Mouse (Mus musculus): ENCODE measurements around the gene Mast4. TPM values are rescaled to one million over a fixed set of nuclear protein-coding genes. Genes with fewer than 3 reads are reported as not detected.

Mast4 gene
- polyA plus RNA-seq, 1 experiment from 2014 or later = 24.7 TPM

- H3K27ac ChIP-seq = no peak overlapping the region
- H3K4me1 ChIP-seq = peaks cover 21% of the 10 kb centered on the region
- H3K27me3 ChIP-seq = no peaks in the 10 kb centered on the region
- H3K9me3 ChIP-seq (replicated peaks) = peaks cover under 1% of the 10 kb centered on the region; the same call in 1 of the 2 replicates
- no peak overlapping the region for H3K4me2 ChIP-seq
- no peaks in the 10 kb centered on the region for H3K36me3 ChIP-seq
- H3K9ac ChIP-seq = no peak overlapping the region
- WGBS = 33% methylated on average over 11 of the region's 11 CpGs
- no peak overlapping the region for H3K4me3 ChIP-seq (replicated peaks)
- peak; percentile 69 for ATAC-seq (replicated peaks; ENCODE audit: low FRiP score)
Measured at GRCm38 (mm10) chr13:102989616-102990015, 344.7 kb downstream of the Mast4 start.

- ATAC-seq (replicated peaks; ENCODE audit: low FRiP score) = no peak
- no peak overlapping the region for H3K4me3 ChIP-seq (replicated peaks)
- 85% methylated on average over 4 of the region's 4 CpGs for WGBS
- peaks cover 21% of the 10 kb centered on the region for H3K4me1 ChIP-seq
- peaks cover 4% of the 10 kb centered on the region; the same call in 1 of the 2 replicates for H3K9me3 ChIP-seq (replicated peaks)
- H3K9ac ChIP-seq = no peak overlapping the region
- no peak overlapping the region for H3K27ac ChIP-seq
- no peaks in the 10 kb centered on the region for H3K27me3 ChIP-seq
- no peak overlapping the region for H3K4me2 ChIP-seq
- H3K36me3 ChIP-seq = no peaks in the 10 kb centered on the region
Measured at GRCm38 (mm10) chr13:102988976-102989375, 345.3 kb downstream of the Mast4 start.

DNA sequence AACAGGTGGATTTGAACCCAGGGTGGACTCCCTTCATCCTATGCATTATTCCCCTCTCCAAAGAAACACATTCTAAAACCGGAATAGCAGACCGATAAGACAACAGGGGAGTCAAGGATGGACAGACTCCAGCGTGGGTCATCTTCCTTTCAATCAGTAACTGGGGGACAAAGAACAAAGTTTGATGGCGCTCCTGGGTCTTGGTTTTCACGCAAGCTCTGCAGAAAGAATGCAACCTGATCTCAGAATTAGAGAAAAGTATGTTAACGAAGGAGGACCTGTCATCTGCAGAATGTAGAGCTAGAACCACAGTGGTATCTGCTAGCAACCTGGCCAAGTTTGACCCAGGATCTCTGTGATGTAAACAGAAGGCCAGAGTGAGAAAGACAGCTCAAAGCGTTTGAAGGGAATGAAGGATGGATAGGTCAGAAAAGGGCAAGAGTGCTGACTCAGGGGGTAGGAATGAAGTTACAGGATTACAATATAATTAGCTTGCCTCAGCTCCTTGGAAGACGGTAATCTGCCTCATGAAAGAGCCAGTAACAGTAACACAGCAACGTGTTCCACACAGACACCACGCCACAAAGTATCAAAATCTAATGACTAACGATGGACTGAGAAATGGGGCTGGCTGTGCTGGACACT, 345.9 kb downstream of the Mast4 start:
- no peak overlapping the region for H3K4me2 ChIP-seq
- no peak for ATAC-seq (replicated peaks; ENCODE audit: low FRiP score)
- WGBS = 62% methylated on average over 11 of the region's 11 CpGs
- H3K36me3 ChIP-seq = no peaks in the 10 kb centered on the region
- no peak overlapping the region for H3K9ac ChIP-seq
- no peak overlapping the region for H3K4me3 ChIP-seq (replicated peaks)
- peaks cover 21% of the 10 kb centered on the region for H3K4me1 ChIP-seq
- H3K9me3 ChIP-seq (replicated peaks) = peaks cover 4% of the 10 kb centered on the region; the same call in 1 of the 2 replicates
- H3K27me3 ChIP-seq = no peaks in the 10 kb centered on the region
- no peak overlapping the region for H3K27ac ChIP-seq

GRCm38 (mm10) chr13:102984550-102984949, 349.7 kb downstream of the Mast4 start:
- Histone ChIP-seq H3K4me2 (no peak overlapping the region), H3K9ac (no peak overlapping the region), H3K27me3 (no peaks in the 10 kb centered on the region), H3K4me3 (replicated peaks) (no peak overlapping the region), H3K36me3 (no peaks in the 10 kb centered on the region), H3K9me3 (replicated peaks) (peaks cover 6% of the 10 kb centered on the region; the same call in 1 of the 2 replicates), H3K27ac (no peak overlapping the region), H3K4me1 (peaks cover 7% of the 10 kb centered on the region; the same call in 1 of the 2 replicates)
- 94% methylated on average over 4 of the region's 4 CpGs for WGBS
- ATAC-seq (replicated peaks; ENCODE audit: low FRiP score) = no peak

DNA sequence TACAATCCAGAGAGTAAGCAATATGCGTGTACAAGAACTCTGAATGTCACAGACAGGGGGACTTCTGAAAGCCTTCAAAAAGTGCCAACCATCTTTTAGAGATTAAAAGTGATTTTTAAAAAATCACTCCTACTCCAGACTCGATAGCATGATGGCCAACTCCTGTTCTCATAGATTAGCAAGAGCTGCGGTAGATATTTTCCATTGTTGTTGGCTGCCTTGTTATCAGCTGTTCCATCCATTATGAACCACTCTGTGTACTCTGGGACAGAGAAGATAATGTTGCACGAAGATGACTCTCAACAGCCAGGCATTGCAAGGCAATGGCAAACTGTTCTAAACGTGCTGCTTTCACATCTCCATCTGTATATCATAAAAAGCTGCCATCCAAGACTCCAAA, 360.4 kb downstream of the Mast4 start:
- H3K4me1 ChIP-seq = no peaks in the 10 kb centered on the region
- no peak for ATAC-seq (replicated peaks; ENCODE audit: low FRiP score)
- 89% methylated on average over 5 of the region's 5 CpGs for WGBS
- no peak overlapping the region for H3K27ac ChIP-seq
- H3K9me3 ChIP-seq (replicated peaks) = no peaks in the 10 kb centered on the region
- no peak overlapping the region for H3K4me2 ChIP-seq
- no peak overlapping the region for H3K4me3 ChIP-seq (replicated peaks)
- H3K36me3 ChIP-seq = no peaks in the 10 kb centered on the region
- H3K27me3 ChIP-seq = no peaks in the 10 kb centered on the region
- H3K9ac ChIP-seq = no peak overlapping the region

DNA sequence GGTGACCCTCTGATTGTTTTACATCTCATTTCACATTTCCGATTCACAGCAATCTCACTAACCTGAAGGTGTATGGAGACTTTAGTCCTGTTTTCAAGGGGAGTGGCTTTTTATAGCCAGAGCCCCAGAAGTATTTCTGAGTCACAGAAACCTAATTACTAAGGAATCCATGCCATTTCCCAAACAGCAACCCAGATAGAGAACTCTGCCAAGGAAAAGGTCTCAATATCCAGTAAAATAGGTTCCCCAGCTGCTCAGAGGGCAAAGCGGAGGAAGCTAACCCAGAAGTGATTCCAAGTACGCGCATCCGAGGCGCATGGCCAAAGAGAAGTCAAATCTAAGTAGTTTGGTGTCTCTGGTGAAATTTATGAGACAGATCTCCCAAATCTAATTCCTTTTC, 370.8 kb downstream of the Mast4 start:
- Histone ChIP-seq H3K4me2 (no peak overlapping the region), H3K36me3 (no peaks in the 10 kb centered on the region), H3K9me3 (replicated peaks) (no peaks in the 10 kb centered on the region), H3K27me3 (0 out of 2 replicates have a peak, but pooled peaks cover 3% of the 10 kb centered on the region), H3K9ac (no peak overlapping the region), H3K27ac (no peak overlapping the region), H3K4me3 (replicated peaks) (no peak overlapping the region), H3K4me1 (0 out of 2 replicates have a peak, but pooled peaks cover under 1% of the 10 kb centered on the region)
- ATAC-seq (replicated peaks; ENCODE audit: low FRiP score) = no peak
- WGBS = 89% methylated on average over 6 of the region's 6 CpGs

DNA sequence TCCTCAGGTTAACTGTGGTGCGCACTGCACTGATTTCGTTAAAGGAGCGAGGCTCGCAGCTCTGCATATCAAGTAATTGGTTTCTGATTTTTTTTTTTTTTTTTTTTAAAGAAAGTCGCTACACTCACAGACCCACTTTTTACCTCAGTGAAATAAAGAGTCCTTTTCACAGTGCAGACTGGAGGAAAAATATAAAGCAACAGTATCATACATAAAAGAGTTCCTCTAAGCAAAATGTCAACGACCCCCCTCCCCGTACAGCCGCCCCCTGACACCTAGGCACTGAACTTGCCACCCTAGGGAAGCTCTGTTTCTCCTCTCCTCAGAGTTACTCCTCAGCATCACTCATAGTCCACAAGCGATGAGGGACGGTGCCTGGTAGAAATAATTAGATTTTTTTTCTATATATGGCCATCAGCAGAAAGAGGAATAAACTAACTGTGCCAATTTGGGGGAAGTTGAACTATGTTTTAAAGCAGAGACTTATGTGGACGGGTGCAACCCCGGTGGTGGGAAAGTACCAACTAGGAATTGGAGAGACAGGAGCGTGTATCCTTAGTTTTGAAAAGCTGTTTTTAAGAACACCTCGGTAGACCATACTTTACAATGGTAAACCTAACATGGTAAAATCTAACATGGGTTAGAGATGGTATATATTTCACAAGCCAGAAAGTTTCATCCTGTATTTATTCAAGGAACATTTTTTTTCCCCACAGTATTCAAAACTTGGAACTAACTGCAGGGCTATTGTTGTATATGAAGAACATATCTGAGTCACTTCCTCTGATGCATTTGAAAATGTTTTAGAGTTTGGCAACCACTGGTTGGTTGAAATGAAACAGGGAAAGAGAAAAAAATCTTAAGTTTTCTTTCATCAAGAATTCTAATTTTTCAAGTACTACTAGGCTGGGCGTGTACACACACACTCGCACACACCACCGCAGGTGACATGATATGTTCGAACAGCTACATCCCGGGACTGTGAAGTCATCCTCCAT, 375.7 kb downstream of the Mast4 start:
- Histone ChIP-seq H3K27ac (no peak overlapping the region), H3K27me3 (0 out of 2 replicates have a peak, but pooled peaks cover 3% of the 10 kb centered on the region), H3K36me3 (no peaks in the 10 kb centered on the region), H3K9ac (no peak overlapping the region), H3K9me3 (replicated peaks) (no peaks in the 10 kb centered on the region), H3K4me1 (peaks cover 14% of the 10 kb centered on the region), H3K4me3 (replicated peaks) (peak overlapping the region; percentile 31), H3K4me2 (peak overlapping the region; percentile 61)
- 48% methylated on average over 19 of the region's 19 CpGs for WGBS
- no peak for ATAC-seq (replicated peaks; ENCODE audit: low FRiP score)

DNA sequence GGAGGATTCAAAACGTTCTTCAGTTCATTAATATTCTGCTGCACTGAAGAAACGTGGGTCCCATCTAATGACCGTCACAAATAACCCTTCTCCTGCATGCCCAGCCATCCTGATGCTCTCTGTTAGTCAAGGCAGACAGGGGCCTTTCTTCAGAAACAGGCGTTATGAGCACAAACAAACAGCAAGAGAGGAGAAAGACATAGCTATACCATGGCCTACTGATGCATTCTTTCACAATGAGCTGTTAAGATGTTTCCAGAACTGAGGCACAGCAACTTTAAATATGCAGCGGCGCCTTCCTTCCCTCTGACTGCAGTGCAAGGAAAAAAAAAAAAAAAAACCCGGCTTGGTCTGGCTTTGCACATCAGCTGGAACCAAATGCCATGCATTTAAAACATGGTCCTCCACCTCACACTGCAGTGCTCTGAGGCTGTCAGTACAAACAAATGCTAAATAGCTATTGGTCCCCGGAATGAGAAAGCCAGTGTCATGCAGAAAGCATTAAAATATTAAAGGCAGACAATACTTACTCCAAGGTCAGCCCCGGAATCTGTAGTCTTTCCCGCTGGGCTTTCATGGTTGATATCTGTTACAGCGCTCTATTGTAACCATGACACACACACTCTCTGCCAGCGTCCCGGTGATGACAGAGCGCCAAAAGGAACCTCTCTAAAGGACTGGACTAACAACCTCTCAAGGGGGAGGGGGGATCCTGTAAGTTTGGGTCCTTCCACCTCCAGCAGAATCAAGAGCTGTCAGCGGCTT, 376.6 kb downstream of the Mast4 start:
- Histone ChIP-seq H3K27me3 (0 out of 2 replicates have a peak, but pooled peaks cover 3% of the 10 kb centered on the region), H3K36me3 (no peaks in the 10 kb centered on the region), H3K4me1 (peaks cover 14% of the 10 kb centered on the region), H3K4me3 (replicated peaks) (peak overlapping the region; percentile 31), H3K9ac (no peak overlapping the region), H3K27ac (no peak overlapping the region), H3K9me3 (replicated peaks) (no peaks in the 10 kb centered on the region), H3K4me2 (peak overlapping the region; percentile 61)
- WGBS = 6% methylated on average over 15 of the region's 15 CpGs
- peak; percentile 52; the same call in 1 of the 2 replicates for ATAC-seq (replicated peaks; ENCODE audit: low FRiP score)

DNA sequence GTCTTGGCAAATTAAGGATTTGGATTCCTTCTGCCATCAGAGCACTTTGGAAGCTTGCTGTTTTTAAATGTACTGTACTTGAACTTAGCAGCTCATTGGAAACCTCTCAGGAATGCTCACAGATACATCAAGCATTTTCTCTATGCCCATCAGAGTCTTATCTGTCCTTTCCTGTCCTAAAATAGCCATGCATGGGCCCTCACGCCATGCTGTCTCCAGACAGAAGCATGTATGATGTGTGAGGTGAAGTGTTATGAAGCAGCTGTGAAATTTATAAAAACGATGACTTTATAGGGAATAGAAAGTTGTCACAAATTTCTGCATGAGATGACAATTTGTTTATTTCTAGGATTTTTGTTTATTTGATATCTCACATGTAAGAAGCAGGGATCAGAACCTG, 378.8 kb downstream of the Mast4 start:
- H3K27ac ChIP-seq = no peak overlapping the region
- no peak overlapping the region for H3K4me3 ChIP-seq (replicated peaks)
- no peaks in the 10 kb centered on the region for H3K36me3 ChIP-seq
- 91% methylated on average over 2 of the region's 2 CpGs for WGBS
- H3K4me1 ChIP-seq = peaks cover 14% of the 10 kb centered on the region
- no peaks in the 10 kb centered on the region for H3K9me3 ChIP-seq (replicated peaks)
- 0 out of 2 replicates have a peak, but pooled peaks cover 3% of the 10 kb centered on the region for H3K27me3 ChIP-seq
- H3K4me2 ChIP-seq = no peak overlapping the region
- no peak for ATAC-seq (replicated peaks; ENCODE audit: low FRiP score)
- no peak overlapping the region for H3K9ac ChIP-seq

DNA sequence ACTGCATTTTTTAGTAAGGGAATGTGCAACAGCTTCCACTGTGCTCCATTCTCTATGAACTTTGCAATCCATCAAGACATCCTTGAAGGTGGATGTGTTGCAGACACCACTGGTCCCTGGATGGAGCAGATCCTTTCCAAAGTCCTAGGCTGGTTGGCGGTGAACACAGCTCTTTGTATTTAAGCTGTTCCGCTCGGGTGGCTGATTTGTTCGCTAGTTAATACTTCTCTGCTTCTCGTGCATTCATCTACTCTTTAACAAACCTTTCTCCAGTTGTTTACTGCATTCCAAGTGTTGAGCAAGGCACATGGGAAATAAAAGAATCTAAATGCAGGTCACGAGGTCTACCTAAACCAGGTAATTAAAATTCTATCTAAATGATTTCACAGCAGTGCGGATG, 384.5 kb downstream of the Mast4 start:
- no peak overlapping the region for H3K27ac ChIP-seq
- H3K4me2 ChIP-seq = no peak overlapping the region
- no peaks in the 10 kb centered on the region for H3K9me3 ChIP-seq (replicated peaks)
- H3K9ac ChIP-seq = no peak overlapping the region
- H3K36me3 ChIP-seq = no peaks in the 10 kb centered on the region
- 60% methylated on average over 7 of the region's 7 CpGs for WGBS
- 0 out of 2 replicates have a peak, but pooled peaks have one; percentile 22 for ATAC-seq (replicated peaks; ENCODE audit: low FRiP score)
- H3K4me1 ChIP-seq = peaks cover 7% of the 10 kb centered on the region; the same call in 1 of the 2 replicates
- H3K27me3 ChIP-seq = no peaks in the 10 kb centered on the region
- H3K4me3 ChIP-seq (replicated peaks) = no peak overlapping the region

GRCm38 (mm10) chr13:102948966-102949365, 385.3 kb downstream of the Mast4 start:
- 85% methylated on average over 3 of the region's 3 CpGs for WGBS
- Histone ChIP-seq H3K4me2 (no peak overlapping the region), H3K9me3 (replicated peaks) (no peaks in the 10 kb centered on the region), H3K27ac (no peak overlapping the region), H3K4me3 (replicated peaks) (no peak overlapping the region), H3K36me3 (no peaks in the 10 kb centered on the region), H3K9ac (no peak overlapping the region), H3K27me3 (no peaks in the 10 kb centered on the region), H3K4me1 (peaks cover 7% of the 10 kb centered on the region; the same call in 1 of the 2 replicates)
- no peak for ATAC-seq (replicated peaks; ENCODE audit: low FRiP score)
